Mouse (Mus musculus) kidney, adult 9 months (tissue): ENCODE measurements around the gene Tapbpl.

ENCODE experiments used
- DNase-seq: peaks from one replicate; pipeline ENCODE4 v3.0.0; 2022

Gene Tapbpl

GRCm38 (mm10) chr6:125238396-125238795 is 6.7 kb upstream of the Tapbpl start:
- DNase-seq: no peak

GRCm38 (mm10) chr6:125237421-125237820 is 5.8 kb upstream of the Tapbpl start:
- DNase-seq: no peak

GRCm38 (mm10) chr6:125236782-125237181 is 5.1 kb upstream of the Tapbpl start, which contains the start of gene Cd27:
Gene Cd27 (minus strand): TSS chr6:125237010.
- no peak for DNase-seq

- no peak for DNase-seq
Measured at GRCm38 (mm10) chr6:125236341-125236740, 4.7 kb upstream of the Tapbpl start.

- no peak for DNase-seq
Measured at GRCm38 (mm10) chr6:125234520-125234828, 2.8 kb upstream of the Tapbpl start.

- DNase-seq: no peak
Measured at GRCm38 (mm10) chr6:125233816-125234519, 2.3 kb upstream of the Tapbpl start.

- no peak for DNase-seq
Measured at GRCm38 (mm10) chr6:125232516-125232915, 856 bp upstream of the Tapbpl start.

GRCm38 (mm10) chr6:125232045-125232437 is 381 bp upstream of the Tapbpl start:
- no peak for DNase-seq

- no peak for DNase-seq
Measured at GRCm38 (mm10) chr6:125230571-125230970, 1.1 kb downstream of the Tapbpl start.

- peak; percentile 41 for DNase-seq
Measured at GRCm38 (mm10) chr6:125225518-125226115, 6.0 kb downstream of the Tapbpl start.

- no peak for DNase-seq
Measured at GRCm38 (mm10) chr6:125222577-125222976, 9.1 kb downstream of the Tapbpl start.

GRCm38 (mm10) chr6:125222146-125222545 is 9.5 kb downstream of the Tapbpl start:
- peak; percentile 44 for DNase-seq

- no peak for DNase-seq
Measured at GRCm38 (mm10) chr6:125221115-125221745, 10.4 kb downstream of the Tapbpl start.

- DNase-seq: peak; percentile 84
Measured at GRCm38 (mm10) chr6:125218963-125219362, 12.7 kb downstream of the Tapbpl start.

GRCm38 (mm10) chr6:125217899-125218298 is 13.8 kb downstream of the Tapbpl start:
- DNase-seq: no peak

- DNase-seq: no peak
Measured at GRCm38 (mm10) chr6:125216898-125217297, 14.8 kb downstream of the Tapbpl start.

- peak; percentile 99 for DNase-seq
Measured at GRCm38 (mm10) chr6:125215148-125215954, 16.3 kb downstream of the Tapbpl start, which contains the start of gene Vamp1. Gene Vamp1 (plus strand): TSS chr6:125215551.

- no peak for DNase-seq
Measured at GRCm38 (mm10) chr6:125213715-125214114, 17.9 kb downstream of the Tapbpl start.

- DNase-seq: no peak
Measured at GRCm38 (mm10) chr6:125213129-125213528, 18.5 kb downstream of the Tapbpl start.

- no peak for DNase-seq
Measured at GRCm38 (mm10) chr6:125212621-125213020, 19.0 kb downstream of the Tapbpl start.

GRCm38 (mm10) chr6:125210436-125210835 is 21.2 kb downstream of the Tapbpl start:
- no peak for DNase-seq

GRCm38 (mm10) chr6:125197166-125197565 is 34.5 kb downstream of the Tapbpl start:
- DNase-seq: no peak

- no peak for DNase-seq
Measured at GRCm38 (mm10) chr6:125196301-125196700, 35.4 kb downstream of the Tapbpl start.
